Mouse (Mus musculus): ENCODE data around the gene Cdc20b. TPM values are rescaled to one million over a fixed set of nuclear protein-coding genes. Genes with fewer than 3 reads are reported as not detected.
"Not testable (repeated sequence)": the region's sequence is repeated elsewhere in the genome, so short reads cannot be mapped to it uniquely, and the experiment has no call there.

Gene Cdc20b
- polyA plus RNA-seq, 1 experiment from 2014 or later, result 0.52 TPM

DNA sequence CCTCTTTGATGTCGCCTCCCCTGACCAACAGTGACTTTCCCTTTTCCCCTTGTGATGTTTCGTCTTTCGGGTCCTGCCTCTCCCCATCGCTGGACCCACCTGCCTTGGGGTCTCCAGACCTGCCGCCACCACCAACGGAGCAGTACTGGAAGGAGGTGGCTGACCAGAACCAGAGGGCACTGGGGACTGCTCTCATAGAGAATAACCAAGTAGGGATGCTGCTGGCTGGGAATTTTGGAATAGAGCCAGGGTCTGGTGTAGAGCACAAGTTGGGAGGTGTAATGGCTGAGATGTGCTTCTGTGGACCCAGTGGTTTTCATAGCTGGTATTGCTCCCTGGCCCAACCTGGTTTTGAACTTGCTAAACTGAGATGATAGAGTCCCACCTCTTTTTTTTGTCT lies 37.5 kb upstream of the Cdc20b start:
- no peaks in the 10 kb centered on the region for H3K36me3 ChIP-seq
- no peak for ATAC-seq (ENCODE audit: low FRiP score, low read depth)
- H3K27me3 ChIP-seq, result peaks cover 80% of the 10 kb centered on the region
- no peak overlapping the region for H3K4me2 ChIP-seq
- peaks cover 30% of the 10 kb centered on the region for H3K4me1 ChIP-seq (replicated peaks)
- H3K4me3 ChIP-seq, result no peak overlapping the region
- H3K9ac ChIP-seq, result no peak overlapping the region
- H3K27ac ChIP-seq (replicated peaks), result no peak overlapping the region
- WGBS, result 67% methylated on average over 6 of the region's 6 CpGs
- H3K9me3 ChIP-seq, result no peaks in the 10 kb centered on the region

DNA sequence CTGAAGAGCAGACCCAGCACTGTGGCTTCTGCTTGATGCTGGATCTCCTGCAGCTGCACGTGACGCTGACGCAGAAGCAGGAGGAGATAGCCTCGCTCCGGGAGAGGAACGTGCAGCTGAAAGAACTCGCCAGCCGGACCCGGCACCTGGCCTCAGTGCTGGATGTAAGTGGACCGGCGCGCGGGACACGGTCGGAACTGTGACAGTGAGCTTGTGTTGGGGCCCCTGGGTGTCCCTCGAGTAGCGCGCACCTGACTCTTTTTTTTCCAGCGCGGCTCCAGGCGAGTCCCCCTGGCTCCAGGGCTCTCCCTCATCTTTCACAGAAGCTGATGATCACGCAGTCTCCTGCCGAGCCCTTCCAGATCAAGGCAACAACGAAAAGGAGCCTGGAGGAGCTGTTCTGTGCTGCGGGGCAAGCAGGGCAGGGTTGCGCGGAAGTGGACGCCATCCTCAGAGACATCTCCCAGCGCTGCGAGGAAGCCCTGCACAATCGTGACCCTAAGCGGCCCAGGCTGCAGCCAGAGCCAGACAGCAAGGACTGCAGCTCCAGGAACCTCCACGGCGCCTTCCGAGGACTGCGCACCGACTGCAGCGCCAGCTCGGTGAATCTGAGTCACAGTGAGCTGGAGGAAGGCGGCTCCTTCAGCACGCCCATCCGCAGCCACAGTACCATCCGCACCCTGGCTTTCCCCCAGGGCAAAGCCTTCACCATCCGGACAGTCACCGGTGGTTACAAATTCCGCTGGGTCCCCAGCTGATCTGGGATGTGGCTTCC lies 36.3 kb upstream of the Cdc20b start:
- Histone ChIP-seq H3K9me3 (no peaks in the 10 kb centered on the region), H3K4me1 (replicated peaks) (peaks cover 23% of the 10 kb centered on the region), H3K4me2 (peak overlapping the region; percentile 99), H3K27me3 (peaks cover 72% of the 10 kb centered on the region), H3K4me3 (peak overlapping the region; percentile 56), H3K36me3 (no peaks in the 10 kb centered on the region), H3K9ac (peak overlapping the region; percentile 64), H3K27ac (replicated peaks) (peak overlapping the region; percentile 47)
- peak; percentile 67 for ATAC-seq (ENCODE audit: low FRiP score, low read depth)
- WGBS, result under 1% methylated on average over 46 of the region's 46 CpGs

DNA sequence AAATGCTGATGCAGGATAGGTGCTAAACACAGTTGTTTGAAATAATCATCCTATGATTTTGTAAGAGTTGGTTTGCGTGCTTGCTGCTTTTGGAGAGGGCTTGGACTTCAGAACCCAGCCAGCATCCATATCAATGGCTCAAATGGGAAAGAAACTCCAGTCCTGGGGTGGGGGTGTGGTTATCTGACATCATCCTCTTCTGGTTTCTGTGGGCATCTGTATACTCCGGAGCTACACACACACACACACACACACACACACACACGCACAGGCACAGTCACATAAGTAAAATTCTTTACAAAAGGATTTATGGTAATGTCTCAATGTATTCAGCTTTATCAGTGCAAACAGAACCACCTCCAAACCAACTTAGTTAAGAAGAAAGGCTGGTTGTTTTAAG lies 34.8 kb upstream of the Cdc20b start:
- ATAC-seq (ENCODE audit: low FRiP score, low read depth), result no peak
- H3K4me2 ChIP-seq, result no peak overlapping the region
- H3K36me3 ChIP-seq, result no peaks in the 10 kb centered on the region
- 86% methylated on average over 3 of the region's 3 CpGs for WGBS
- peaks cover 13% of the 10 kb centered on the region for H3K4me1 ChIP-seq (replicated peaks)
- H3K9me3 ChIP-seq, result no peaks in the 10 kb centered on the region
- no peak overlapping the region for H3K4me3 ChIP-seq
- H3K9ac ChIP-seq, result no peak overlapping the region
- peaks cover 57% of the 10 kb centered on the region for H3K27me3 ChIP-seq
- H3K27ac ChIP-seq (replicated peaks), result no peak overlapping the region

DNA sequence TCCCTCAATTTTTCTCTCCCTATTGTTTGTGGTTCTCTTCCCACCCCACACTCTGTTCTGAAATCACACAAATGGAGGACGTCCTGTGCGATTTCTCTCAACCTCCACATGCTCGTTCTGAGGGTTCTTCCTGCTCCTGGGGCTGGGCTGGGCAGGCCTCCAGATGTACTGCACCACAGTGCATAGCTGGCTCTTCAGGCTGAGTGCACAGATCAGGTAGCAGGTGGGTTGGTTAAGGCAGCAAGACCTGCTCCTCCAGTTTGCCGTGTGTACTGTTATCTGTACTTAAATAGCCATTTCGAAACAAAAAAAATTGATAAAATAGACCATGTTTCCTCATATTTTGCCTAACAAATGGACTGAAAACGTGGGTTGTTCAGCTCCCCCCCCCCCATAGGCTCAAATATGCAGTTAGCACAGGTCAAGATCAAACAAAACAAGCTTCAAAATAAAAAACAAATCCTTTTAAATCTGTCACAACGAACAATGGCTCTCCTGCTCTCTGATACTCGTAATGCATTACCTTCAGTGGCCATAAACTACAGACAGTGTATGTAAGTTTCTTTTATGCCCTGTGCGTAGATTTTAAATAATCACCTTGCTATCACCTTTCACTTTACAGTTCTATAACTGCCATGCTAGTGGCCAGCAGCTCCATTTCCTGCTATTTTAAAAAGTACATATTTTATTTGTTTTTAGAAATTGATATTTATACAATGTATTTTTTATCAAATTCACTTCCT lies 34.2 kb upstream of the Cdc20b start:
- H3K27me3 ChIP-seq, result peaks cover 50% of the 10 kb centered on the region
- H3K4me2 ChIP-seq, result no peak overlapping the region
- H3K9me3 ChIP-seq, result no peaks in the 10 kb centered on the region
- no peak overlapping the region for H3K4me3 ChIP-seq
- H3K27ac ChIP-seq (replicated peaks), result no peak overlapping the region
- no peaks in the 10 kb centered on the region for H3K36me3 ChIP-seq
- no peak overlapping the region for H3K9ac ChIP-seq
- H3K4me1 ChIP-seq (replicated peaks), result peaks cover 13% of the 10 kb centered on the region
- no peak for ATAC-seq (ENCODE audit: low FRiP score, low read depth)
- WGBS, result 77% methylated on average over 9 of the region's 9 CpGs

DNA sequence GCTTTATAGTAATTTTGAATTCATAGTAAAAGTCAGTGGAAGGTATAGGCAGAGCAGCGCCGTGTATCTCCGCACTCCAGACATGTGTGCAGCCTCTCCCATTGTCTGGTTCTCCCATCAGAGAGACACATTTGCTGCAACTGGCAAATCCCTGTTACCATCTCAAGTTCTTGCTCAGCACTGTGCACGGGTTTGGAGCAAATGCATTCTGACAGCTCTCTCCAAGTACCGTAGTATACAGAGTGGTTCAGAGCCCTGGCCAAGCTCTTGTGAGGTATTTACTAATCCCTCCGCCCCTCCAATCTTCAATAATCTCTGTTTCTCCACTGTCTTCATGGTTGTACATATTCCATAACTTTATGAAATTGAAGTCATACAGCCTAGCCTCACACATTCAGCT lies 22.2 kb upstream of the Cdc20b start:
- ATAC-seq (ENCODE audit: low FRiP score, low read depth), result no peak
- whole genome bisulfite sequencing, result 87% methylated on average over 6 of the region's 6 CpGs
- H3K4me2 ChIP-seq, result no peak overlapping the region

DNA sequence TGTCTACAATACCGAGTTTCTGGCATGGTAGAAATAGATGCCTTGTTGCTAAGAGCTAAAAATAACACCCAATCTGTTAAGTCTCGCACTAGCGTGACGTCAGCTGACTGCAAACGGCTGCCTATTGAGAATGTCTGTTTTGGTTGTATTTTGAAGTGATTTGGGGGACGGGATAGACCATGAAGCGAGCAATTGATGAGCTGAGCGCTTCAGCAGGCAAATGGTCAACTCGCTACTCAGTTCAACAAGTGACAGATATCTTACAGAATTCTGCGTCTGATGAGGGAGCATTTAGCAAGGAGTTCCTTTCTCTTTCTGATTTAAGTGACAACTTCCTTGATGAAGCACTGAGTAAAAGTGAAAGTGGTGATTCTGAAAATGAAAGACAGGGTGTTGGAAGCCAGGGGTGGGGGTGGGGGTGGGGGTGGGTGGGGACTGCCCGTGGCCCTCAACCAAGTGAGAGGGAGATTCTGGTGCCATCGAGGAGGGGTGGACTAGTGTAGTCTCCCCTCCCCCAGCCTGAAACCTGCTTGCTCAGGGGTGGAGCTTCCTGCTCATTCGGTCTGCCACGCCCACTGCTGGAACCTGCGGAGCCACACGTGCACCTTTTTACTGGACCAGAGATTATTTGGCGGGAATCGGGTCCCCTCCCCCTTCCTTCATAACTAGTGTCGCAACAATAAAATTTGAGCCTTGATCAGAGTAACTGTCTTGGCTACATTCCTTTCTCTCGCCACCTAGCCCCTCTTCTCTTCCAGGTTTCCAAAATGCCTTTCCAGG lies 21.5 kb upstream of the Cdc20b start:
- not testable (repeated sequence) for H3K27ac ChIP-seq (replicated peaks); H3K27me3 ChIP-seq; H3K4me2 ChIP-seq; H3K9ac ChIP-seq; H3K4me1 ChIP-seq (replicated peaks); H3K36me3 ChIP-seq; ATAC-seq (ENCODE audit: low FRiP score, low read depth); H3K9me3 ChIP-seq; H3K4me3 ChIP-seq
- WGBS, result 64% methylated on average over 20 of the region's 20 CpGs

More for the DNA sequence above, 22.2 kb upstream of the Cdc20b start:
- Histone ChIP-seq H3K27me3 (no peaks in the 10 kb centered on the region), H3K4me3 (no peak overlapping the region), H3K9me3 (no peaks in the 10 kb centered on the region), H3K36me3 (no peaks in the 10 kb centered on the region), H3K9ac (no peak overlapping the region), H3K27ac (replicated peaks) (no peak overlapping the region), H3K4me1 (replicated peaks) (no peaks in the 10 kb centered on the region)

DNA sequence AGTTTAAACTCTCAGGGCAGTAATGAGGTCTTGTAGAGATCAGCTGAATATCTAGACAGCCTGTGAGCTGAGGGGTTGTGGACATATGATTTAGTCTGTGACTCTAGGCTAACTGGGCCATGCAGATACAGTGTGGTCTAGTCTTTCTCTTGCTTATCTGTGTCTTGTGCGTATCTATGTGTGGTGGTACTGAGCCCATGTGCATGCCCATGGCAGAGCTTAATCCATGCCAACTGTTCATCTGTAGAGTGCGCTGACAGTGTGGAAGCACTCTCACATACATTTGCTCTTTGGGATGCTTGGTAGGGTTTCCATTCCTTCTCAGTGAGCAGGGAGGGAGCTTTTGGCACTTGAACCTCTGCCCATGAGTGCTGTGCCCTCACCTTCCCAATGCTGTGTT lies 13.4 kb upstream of the Cdc20b start:
- WGBS, result 91% methylated on average over 2 of the region's 2 CpGs
- H3K9ac ChIP-seq, result no peak overlapping the region
- ATAC-seq (ENCODE audit: low FRiP score, low read depth), result no peak

DNA sequence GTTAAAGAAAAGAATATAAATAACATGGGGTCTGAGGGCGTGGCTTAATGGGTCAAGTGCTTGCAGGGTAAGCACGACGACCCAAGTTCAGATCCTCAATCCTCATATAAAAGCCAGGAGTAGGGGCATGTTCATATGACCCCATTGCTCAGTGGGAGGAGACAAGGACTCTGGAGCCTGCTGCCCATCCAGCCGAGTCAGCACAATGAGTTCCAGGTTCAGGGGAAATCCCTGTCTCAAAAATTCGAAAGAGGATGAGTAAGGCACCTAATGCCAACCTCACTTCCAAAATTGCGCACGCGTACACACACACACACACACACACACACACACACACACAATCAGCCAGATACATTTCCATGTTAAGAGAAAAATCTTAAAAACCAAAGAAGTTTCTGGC lies 12.4 kb upstream of the Cdc20b start:
- Histone ChIP-seq H3K27me3 (no peaks in the 10 kb centered on the region), H3K9ac (no peak overlapping the region), H3K4me3 (no peak overlapping the region), H3K4me1 (replicated peaks) (no peaks in the 10 kb centered on the region), H3K36me3 (no peaks in the 10 kb centered on the region), H3K4me2 (no peak overlapping the region), H3K9me3 (no peaks in the 10 kb centered on the region), H3K27ac (replicated peaks) (no peak overlapping the region)
- no peak for ATAC-seq (ENCODE audit: low FRiP score, low read depth)
- WGBS, result 74% methylated on average over 8 of the region's 8 CpGs

More for the DNA sequence above, 13.4 kb upstream of the Cdc20b start:
- Histone ChIP-seq H3K36me3 (no peaks in the 10 kb centered on the region), H3K4me2 (no peak overlapping the region), H3K4me1 (replicated peaks) (no peaks in the 10 kb centered on the region), H3K27ac (replicated peaks) (no peak overlapping the region), H3K4me3 (no peak overlapping the region), H3K27me3 (no peaks in the 10 kb centered on the region), H3K9me3 (no peaks in the 10 kb centered on the region)

DNA sequence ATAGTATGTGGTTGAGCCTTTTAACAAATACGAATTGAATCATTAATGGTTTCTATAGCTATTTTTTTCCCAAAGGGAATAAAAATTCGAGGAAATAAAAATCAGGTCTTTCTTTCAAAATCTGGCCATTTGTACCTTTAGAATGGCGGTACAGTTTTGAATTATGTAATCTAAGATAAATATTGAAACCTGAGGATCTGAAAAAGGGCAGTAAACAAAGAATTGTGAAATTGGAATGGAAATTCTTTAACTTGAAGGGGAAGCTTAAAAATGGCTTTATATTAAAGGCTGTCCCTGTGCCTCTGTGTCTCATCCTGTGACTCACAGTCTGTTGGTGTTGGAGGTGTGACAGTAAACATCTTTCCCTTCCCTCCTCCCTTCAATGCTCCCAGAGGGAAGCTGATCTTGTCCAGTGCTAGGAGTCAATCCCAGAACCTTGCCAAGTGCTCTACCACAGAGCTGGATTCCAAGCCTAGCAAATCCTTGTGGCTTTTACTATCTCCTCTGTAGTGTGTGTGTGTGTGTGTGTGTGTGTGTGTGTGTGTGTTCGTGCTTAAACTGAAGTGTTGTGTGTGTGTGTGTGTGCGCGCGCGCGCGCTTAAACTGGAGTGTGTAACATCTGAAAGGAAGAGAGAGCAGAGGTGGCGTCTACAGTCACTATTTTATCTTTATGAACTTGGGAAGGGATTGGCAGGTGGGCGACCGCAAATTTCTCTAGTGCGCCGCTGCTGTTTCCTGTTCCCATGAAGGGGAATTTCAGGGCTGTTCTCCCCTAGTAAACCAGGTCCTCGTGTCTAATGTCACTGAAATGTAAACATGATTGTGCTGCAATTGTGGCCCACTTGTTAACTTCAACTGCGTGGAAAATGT lies 11.4 kb upstream of the Cdc20b start:
- Histone ChIP-seq H3K27ac (replicated peaks) (no peak overlapping the region), H3K9me3 (no peaks in the 10 kb centered on the region), H3K9ac (no peak overlapping the region), H3K4me3 (no peak overlapping the region), H3K36me3 (no peaks in the 10 kb centered on the region), H3K4me1 (replicated peaks) (no peaks in the 10 kb centered on the region), H3K27me3 (no peaks in the 10 kb centered on the region), H3K4me2 (no peak overlapping the region)
- 89% methylated on average over 17 of the region's 17 CpGs for WGBS
- ATAC-seq (ENCODE audit: low FRiP score, low read depth), result no peak

DNA sequence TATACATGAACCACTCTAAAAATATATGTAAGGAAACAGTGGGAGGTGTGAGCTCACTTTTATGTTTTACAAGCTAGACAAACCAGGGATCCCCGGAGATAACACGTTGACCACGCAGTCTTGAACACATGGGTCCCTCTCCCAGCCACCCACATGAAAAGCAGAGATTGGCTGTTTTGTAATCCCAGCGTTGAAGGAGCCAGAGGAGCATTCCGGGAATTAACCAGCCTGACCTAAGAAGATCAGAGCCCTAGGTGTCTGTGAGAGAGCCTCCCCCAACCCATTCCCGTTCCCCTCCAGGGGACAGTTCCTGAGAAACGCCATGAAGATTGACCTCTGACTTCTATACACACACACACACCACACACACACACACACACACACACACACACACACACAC lies 3.6 kb upstream of the Cdc20b start:
- peaks cover 29% of the 10 kb centered on the region for H3K27me3 ChIP-seq
- H3K9ac ChIP-seq, result peak overlapping the region; percentile 59
- peak overlapping the region; percentile 84; the same call in 1 of the 2 replicates for H3K27ac ChIP-seq (replicated peaks)

DNA sequence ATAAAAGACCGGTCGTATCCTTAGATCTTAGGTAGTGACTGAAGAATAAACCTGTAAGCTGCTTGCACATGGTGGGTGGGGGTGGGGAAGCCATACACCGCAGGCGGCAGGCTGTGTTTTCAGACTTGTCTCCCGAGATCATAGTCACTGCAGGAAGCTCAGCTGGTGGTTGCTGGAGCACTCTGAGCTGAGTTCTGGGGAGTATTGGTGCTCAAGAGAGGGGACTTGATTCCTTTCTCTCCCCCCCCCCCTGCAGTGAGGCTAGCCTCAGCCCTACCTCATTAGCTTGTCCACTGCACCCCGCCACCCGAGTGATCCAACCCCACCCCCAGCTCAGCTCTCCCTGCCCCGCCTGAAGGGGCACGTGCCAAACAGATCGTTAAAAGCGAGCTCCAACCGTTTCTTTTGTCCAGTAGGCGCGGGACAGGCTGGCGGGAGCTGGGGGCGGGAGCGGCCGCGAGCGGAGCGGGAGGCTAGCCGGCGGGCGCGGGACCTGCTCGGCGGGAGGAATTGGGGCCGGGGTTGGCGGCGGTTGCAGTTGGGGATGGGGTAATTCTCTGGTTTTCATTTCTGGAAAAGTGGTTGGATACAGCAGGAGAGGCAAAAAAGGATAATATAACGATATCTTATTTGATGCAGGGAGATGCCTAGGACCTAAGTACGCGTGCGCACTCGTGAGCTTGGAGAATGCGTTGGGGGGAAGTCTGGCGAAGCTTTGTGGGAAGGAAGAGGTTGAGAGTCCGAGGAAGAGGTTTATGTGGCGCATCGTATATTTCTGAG lies 2.9 kb upstream of the Cdc20b start:
- Histone ChIP-seq H3K4me2 (peak overlapping the region; percentile 86), H3K4me3 (peak overlapping the region; percentile 70), H3K27ac (replicated peaks) (peak overlapping the region; percentile 84), H3K4me1 (replicated peaks) (peaks cover 21% of the 10 kb centered on the region), H3K9ac (peak overlapping the region; percentile 59), H3K27me3 (peaks cover 29% of the 10 kb centered on the region), H3K36me3 (no peaks in the 10 kb centered on the region), H3K9me3 (no peaks in the 10 kb centered on the region)
- ATAC-seq (ENCODE audit: low FRiP score, low read depth), result peak; percentile 69
- WGBS, result under 1% methylated on average over 40 of the region's 40 CpGs

More for the DNA sequence above, 3.6 kb upstream of the Cdc20b start:
- peaks cover 21% of the 10 kb centered on the region for H3K4me1 ChIP-seq (replicated peaks)
- peak; percentile 32 for ATAC-seq (ENCODE audit: low FRiP score, low read depth)
- under 1% methylated on average over 7 of the region's 7 CpGs for WGBS
- H3K36me3 ChIP-seq, result no peaks in the 10 kb centered on the region
- H3K9me3 ChIP-seq, result no peaks in the 10 kb centered on the region
- peak overlapping the region; percentile 70 for H3K4me3 ChIP-seq
- peak overlapping the region; percentile 86 for H3K4me2 ChIP-seq
